Mouse (Mus musculus) testis, adult 2 months (tissue): ENCODE results near the gene Olfr638.

ENCODE experiments used
- CTCF ChIP-seq: fragments of 200-500 bp; IDR thresholded peaks from 2 replicates; pipeline ENCODE4 v1.5.1; 2012; ENCODE audit warnings: low read depth, mild to moderate bottlenecking, inconsistent platforms, low read length, moderate library complexity; ENCODE audit not compliant: control insufficient read depth, insufficient read depth, insufficient replicate concordance
- POLR2A ChIP-seq: fragments of 200-500 bp; IDR thresholded peaks from 2 replicates; pipeline ENCODE4 v1.6.1; 2012; ENCODE audit warnings: low read depth, mild to moderate bottlenecking, inconsistent platforms, low read length, moderate library complexity; ENCODE audit not compliant: control insufficient read depth

GRCm38 (mm10) chr7:103971782-103972181 is 26.8 kb upstream of the Olfr638 start:
- no peak for TF ChIP-seq CTCF
- no peak for TF ChIP-seq POLR2A
